Mouse (Mus musculus): ENCODE measurements around the gene Nelfb. TPM values are rescaled to one million over a fixed set of nuclear protein-coding genes. Genes with fewer than 3 reads are reported as not detected.
A peak's percentile ranks its signal among the peaks of the same experiment; 100 is the strongest.

The Nelfb gene
- polyA plus RNA-seq, 1 experiment = 70.5 TPM

DNA sequence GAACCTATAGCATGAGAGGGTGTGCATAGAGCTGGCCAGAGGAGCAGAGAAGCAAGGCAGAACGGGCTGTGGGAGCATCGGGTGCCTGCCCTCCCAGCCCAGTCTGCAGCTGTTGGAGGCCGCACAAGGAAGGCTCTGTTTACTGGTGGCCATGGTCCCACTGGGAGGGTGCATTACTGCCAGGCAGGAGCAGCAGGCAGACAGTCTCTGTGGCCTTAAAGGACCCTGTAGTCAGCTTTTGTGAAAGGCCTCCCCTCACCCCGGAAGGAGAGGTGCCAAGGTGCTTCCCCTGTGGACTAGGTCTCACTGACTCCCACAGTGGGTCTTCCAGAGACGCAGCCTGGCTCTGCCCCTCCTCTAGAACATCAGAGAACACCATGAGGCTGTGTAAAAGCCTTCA lies 15.6 kb upstream of the Nelfb start:
- no peak overlapping the region for H3K4me3 ChIP-seq (ENCODE audit: insufficient read depth, low read depth, low read length)
- no peaks in the 10 kb centered on the region for H3K36me3 ChIP-seq (ENCODE audit: control insufficient read depth, insufficient read depth, low read length)
- 87% methylated on average over 5 of the region's 5 CpGs for WGBS
- no peak for DNase-seq
- no peak overlapping the region for H3K27ac ChIP-seq (ENCODE audit: insufficient read depth, low read depth, low read length)
- no peaks in the 10 kb centered on the region; the same call in 1 of the 2 replicates for H3K4me1 ChIP-seq (ENCODE audit: control insufficient read depth, insufficient read depth, low read length)
- TF ChIP-seq CTCF (conservative IDR thresholded peaks at IDR 0.05; ENCODE audit: insufficient read depth, insufficient read length, low read depth, low read length) (no peak), POLR2A (IDR thresholded peaks at IDR 0.05; ENCODE audit: low read depth, low read length) (no peak)
- H3K27me3 ChIP-seq (replicated peaks; ENCODE audit: control insufficient read depth, insufficient read depth, low read length) = no peaks in the 10 kb centered on the region

DNA sequence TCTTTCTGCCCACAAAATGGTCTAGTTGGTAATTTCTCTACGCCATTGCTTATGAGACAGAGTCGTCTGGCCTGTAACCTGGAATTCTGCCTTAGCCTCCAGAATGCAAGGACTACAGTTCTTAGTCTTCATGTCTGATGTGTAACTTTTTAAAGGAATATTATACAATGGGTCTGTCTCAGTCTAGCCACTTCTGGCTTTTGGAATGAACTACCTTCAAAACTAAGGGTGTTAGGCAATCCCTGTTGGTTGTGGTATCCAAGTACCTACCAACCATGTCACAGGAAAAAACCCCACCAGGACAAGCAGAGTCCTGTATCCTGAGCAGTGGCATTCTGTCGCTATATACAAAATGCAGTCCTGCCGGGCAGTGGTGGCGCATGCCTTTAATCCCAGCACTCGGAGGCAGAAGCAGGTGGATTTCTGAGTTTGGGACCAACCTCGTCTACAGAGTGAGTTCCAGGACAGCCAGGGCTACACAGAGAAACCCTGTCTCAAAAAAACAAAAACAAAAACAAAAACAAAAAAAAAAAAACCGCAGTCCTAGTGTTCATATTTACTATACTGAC lies 14.6 kb upstream of the Nelfb start:
- no peaks in the 10 kb centered on the region; the same call in 1 of the 2 replicates for H3K4me1 ChIP-seq (ENCODE audit: control insufficient read depth, insufficient read depth, low read length)
- no peak overlapping the region for H3K4me3 ChIP-seq (ENCODE audit: insufficient read depth, low read depth, low read length)
- no peak for TF ChIP-seq POLR2A (IDR thresholded peaks at IDR 0.05; ENCODE audit: low read depth, low read length)
- no peak for DNase-seq
- peak overlapping the region; percentile 97 for H3K27ac ChIP-seq (ENCODE audit: insufficient read depth, low read depth, low read length)
- no peaks in the 10 kb centered on the region for H3K27me3 ChIP-seq (replicated peaks; ENCODE audit: control insufficient read depth, insufficient read depth, low read length)
- 69% methylated on average over 8 of the region's 8 CpGs for WGBS
- H3K36me3 ChIP-seq (ENCODE audit: control insufficient read depth, insufficient read depth, low read length) = no peaks in the 10 kb centered on the region

DNA sequence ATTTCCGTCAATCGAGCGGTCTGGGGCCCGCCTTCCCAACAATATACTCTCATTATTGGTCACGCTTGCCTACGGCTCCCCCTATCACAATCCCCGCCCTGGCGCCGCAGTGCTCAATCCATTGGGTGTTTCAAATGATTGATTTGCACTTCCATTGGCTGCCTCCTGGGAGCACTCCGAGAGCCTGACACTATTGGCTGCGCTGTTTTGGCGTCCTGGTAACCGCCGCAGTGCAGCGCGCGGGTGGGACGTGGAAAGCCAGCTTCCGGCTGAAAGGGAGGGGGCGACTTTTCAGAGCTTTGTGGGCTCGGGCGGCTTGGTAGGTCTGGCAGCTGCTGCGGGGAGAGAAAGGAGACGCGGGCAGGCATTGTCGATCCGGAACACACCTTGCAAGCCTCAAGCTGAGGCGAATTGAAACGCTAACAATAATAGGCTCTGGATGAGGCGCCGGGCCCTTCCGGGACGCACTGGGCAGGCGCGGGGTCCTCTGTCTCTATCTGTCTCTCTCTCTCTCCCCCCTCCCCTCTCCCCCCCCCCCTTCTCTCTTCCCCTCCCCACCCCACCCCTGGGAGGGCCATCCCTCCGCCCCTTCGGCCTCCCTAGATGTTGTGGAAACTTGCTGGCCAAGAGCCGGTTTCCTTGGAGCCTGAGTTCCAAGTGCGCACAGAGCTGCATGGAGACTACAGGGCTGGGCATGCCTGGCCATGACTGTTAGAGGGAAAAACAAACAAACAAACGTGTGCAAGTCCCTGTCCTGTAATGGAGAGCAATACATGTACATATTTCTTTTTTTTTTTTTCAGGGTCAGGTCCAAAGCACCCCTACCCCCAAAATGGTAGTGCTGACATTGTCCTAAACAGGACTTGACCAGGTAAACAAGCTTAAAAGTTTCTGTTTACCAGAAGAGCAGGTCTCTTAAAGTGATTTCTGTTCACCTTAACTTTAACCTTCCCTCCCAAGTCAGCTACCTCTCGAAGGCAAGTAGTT lies 13.8 kb upstream of the Nelfb start:
- no peak for TF ChIP-seq POLR2A (IDR thresholded peaks at IDR 0.05; ENCODE audit: low read depth, low read length)
- no peak for TF ChIP-seq CTCF (conservative IDR thresholded peaks at IDR 0.05; ENCODE audit: insufficient read depth, insufficient read length, low read depth, low read length)
- peak; percentile 100 for DNase-seq
- WGBS = 1% methylated on average over 41 of the region's 41 CpGs

DNA sequence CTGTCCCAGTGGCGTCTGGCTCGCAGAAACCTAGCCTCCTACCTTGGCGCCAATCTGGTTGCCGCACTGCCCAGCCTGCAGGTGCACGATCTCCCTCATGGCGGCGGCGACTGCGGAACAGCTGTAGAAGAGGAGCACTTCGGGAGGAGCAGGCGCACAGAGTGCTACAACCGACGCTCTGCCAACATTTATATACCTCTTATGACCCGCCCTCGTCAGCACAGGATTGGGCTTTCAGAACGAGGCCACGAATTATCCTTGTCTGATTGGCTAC lies 13.1 kb upstream of the Nelfb start, which contains the start of gene Tubb4b:
Gene Tubb4b (minus strand): TSS at position 211 of the 274 bp plus-strand sequence.
- Histone ChIP-seq H3K4me3 (ENCODE audit: insufficient read depth, low read depth, low read length) (peak within 1 kb of the TSS; percentile 78), H3K36me3 (ENCODE audit: control insufficient read depth, insufficient read depth, low read length) (no peaks in the 10 kb centered on the region), H3K27ac (ENCODE audit: insufficient read depth, low read depth, low read length) (peak within 1 kb of the TSS; percentile 97), H3K4me1 (ENCODE audit: control insufficient read depth, insufficient read depth, low read length) (no peaks in the 10 kb centered on the region; the same call in 1 of the 2 replicates), H3K27me3 (replicated peaks; ENCODE audit: control insufficient read depth, insufficient read depth, low read length) (no peaks in the 10 kb centered on the region)
- no peak for DNase-seq
- TF ChIP-seq CTCF (conservative IDR thresholded peaks at IDR 0.05; ENCODE audit: insufficient read depth, insufficient read length, low read depth, low read length) = 0 out of 2 replicates have a peak, but pooled peaks have one; percentile 34
- peak; percentile 99 for TF ChIP-seq POLR2A (IDR thresholded peaks at IDR 0.05; ENCODE audit: low read depth, low read length)
- WGBS = 0% methylated on average over 17 of the region's 17 CpGs

More for the DNA sequence above, 13.8 kb upstream of the Nelfb start:
- H3K4me1 ChIP-seq (ENCODE audit: control insufficient read depth, insufficient read depth, low read length) = no peaks in the 10 kb centered on the region; the same call in 1 of the 2 replicates
- peak overlapping the region; percentile 97 for H3K27ac ChIP-seq (ENCODE audit: insufficient read depth, low read depth, low read length)
- H3K27me3 ChIP-seq (replicated peaks; ENCODE audit: control insufficient read depth, insufficient read depth, low read length) = no peaks in the 10 kb centered on the region
- H3K4me3 ChIP-seq (ENCODE audit: insufficient read depth, low read depth, low read length) = peak overlapping the region; percentile 72
- H3K36me3 ChIP-seq (ENCODE audit: control insufficient read depth, insufficient read depth, low read length) = no peaks in the 10 kb centered on the region

DNA sequence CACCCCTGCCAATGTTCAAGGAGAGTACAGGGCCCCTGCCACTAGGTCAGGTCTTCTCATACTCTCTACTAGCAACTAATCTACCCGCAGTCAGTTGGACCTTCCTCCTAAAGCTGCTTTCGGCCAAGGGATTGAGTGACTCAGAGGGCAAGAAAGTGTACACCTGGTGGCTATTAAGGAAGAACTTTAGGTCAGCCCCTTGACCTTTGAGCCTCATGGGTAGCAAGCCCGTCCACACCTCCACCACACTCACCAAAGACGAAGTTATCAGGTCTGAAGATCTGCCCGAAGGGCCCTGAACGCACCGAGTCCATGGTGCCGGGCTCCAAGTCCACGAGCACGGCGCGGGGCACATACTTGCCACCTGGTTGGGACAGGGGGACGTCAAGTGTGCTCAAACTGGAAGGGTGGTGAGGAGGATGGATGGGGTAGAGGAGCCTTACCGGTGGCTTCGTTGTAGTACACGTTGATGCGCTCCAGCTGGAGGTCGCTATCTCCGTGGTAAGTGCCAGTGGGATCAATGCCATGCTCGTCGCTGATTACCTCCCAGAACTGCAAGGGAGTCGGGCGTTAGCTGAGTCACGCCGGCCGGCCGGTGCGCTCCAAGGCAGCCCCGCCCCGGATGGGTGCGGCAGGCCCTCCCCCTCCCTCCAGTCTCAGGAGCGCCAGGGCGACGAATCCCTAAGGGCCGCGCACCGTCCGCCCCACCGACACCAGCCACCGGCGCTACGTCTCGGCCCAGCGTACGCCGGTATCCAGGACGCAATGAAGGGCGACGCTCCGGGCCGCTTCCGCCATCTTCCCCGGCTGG lies 12.6 kb upstream of the Nelfb start:
- H3K4me1 ChIP-seq (ENCODE audit: control insufficient read depth, insufficient read depth, low read length) = no peaks in the 10 kb centered on the region; the same call in 1 of the 2 replicates
- WGBS = under 1% methylated on average over 53 of the region's 53 CpGs
- peak; percentile 89 for DNase-seq
- TF ChIP-seq CTCF (conservative IDR thresholded peaks at IDR 0.05; ENCODE audit: insufficient read depth, insufficient read length, low read depth, low read length) (no peak), POLR2A (IDR thresholded peaks at IDR 0.05; ENCODE audit: low read depth, low read length) (no peak)
- no peaks in the 10 kb centered on the region for H3K36me3 ChIP-seq (ENCODE audit: control insufficient read depth, insufficient read depth, low read length)
- peak overlapping the region; percentile 78 for H3K4me3 ChIP-seq (ENCODE audit: insufficient read depth, low read depth, low read length)
- peak overlapping the region; percentile 93 for H3K27ac ChIP-seq (ENCODE audit: insufficient read depth, low read depth, low read length)
- no peaks in the 10 kb centered on the region for H3K27me3 ChIP-seq (replicated peaks; ENCODE audit: control insufficient read depth, insufficient read depth, low read length)

GRCm38 (mm10) chr2:25221331-25221772 lies 10.1 kb upstream of the Nelfb start:
- TF ChIP-seq CTCF (conservative IDR thresholded peaks at IDR 0.05; ENCODE audit: insufficient read depth, insufficient read length, low read depth, low read length) = no peak
- TF ChIP-seq POLR2A (IDR thresholded peaks at IDR 0.05; ENCODE audit: low read depth, low read length) = no peak
- no peak overlapping the region for H3K4me3 ChIP-seq (ENCODE audit: insufficient read depth, low read depth, low read length)
- H3K27ac ChIP-seq (ENCODE audit: insufficient read depth, low read depth, low read length) = no peak overlapping the region
- no peaks in the 10 kb centered on the region for H3K36me3 ChIP-seq (ENCODE audit: control insufficient read depth, insufficient read depth, low read length)
- H3K4me1 ChIP-seq (ENCODE audit: control insufficient read depth, insufficient read depth, low read length) = no peaks in the 10 kb centered on the region; the same call in 1 of the 2 replicates
- 73% methylated on average over 5 of the region's 5 CpGs for WGBS
- no peaks in the 10 kb centered on the region for H3K27me3 ChIP-seq (replicated peaks; ENCODE audit: control insufficient read depth, insufficient read depth, low read length)
- DNase-seq = no peak

Measured in kidney, adult 2 months (tissue).